Mouse (Mus musculus) small intestine, adult 2 months (tissue): ENCODE measurements at regions not wholly inside any gene's neighbourhood (a gene's known extent, or its start where the extent isn't known, plus 50 kb on each side); places are given as distances from the start of the nearest gene placed in this dataset.

ENCODE experiments used
- CTCF ChIP-seq: fragments of 200-500 bp; IDR thresholded peaks from 2 replicates; pipeline ENCODE4 v1.5.1; 2012; ENCODE audit warnings: low read depth, mild to moderate bottlenecking, control low read depth, inconsistent platforms, low read length, moderate library complexity, mixed read lengths; ENCODE audit not compliant: insufficient replicate concordance, insufficient read length; ENCODE audit errors: extremely low read depth
- POLR2A ChIP-seq: fragments of 200-500 bp; IDR thresholded peaks from 2 replicates; pipeline ENCODE4 v1.6.1; 2012; ENCODE audit warnings: low read depth, mild to moderate bottlenecking, control low read depth, inconsistent platforms, low read length, moderate library complexity

- TF ChIP-seq CTCF (no peak), POLR2A (no peak)
Observed at GRCm38 (mm10) chr5:133189798-133190571, 646.8 kb upstream of the Auts2 start.
